Mouse (Mus musculus) adrenal gland (tissue): Measurements from ENCODE around the gene Prm1.
"Not testable (repeated sequence)": the region's sequence is repeated elsewhere in the genome, so short reads cannot be mapped to it uniquely, and the experiment has no call there.

Experiments
- intact Hi-C: fragments of 180-260 bp; cut with DNase I; formaldehyde crosslinking; loops from one replicate; pipeline ENCODE4 v1.15.1; 2025

Prm1 gene

DNA sequence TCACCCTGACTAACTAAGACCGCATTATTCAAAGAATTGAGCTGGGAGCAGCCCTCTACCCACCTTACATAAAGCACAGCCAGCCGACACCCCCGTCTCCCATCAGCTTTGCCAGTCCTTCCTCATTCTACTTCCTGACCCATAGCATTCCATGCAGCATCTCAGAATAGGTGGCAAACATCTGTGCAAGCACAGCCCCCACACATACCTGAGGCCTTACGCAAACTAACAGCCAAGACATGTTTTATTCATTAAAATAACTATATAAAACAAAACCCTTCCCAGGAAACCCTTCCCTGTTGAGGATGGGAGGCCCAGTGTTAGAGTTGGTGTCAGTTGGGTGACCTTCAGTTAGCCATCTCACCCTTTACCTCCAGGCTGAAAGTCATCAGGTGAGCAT lies 20.2 kb upstream of the Prm1 start:
- intact Hi-C loops = no loop called here

GRCm38 (mm10) chr16:10824536-10824935 lies 18.9 kb upstream of the Prm1 start:
- intact Hi-C loops = no loop called here

- intact Hi-C loops = no loop called here
These were observed 15.7 kb upstream of the Prm1 start for GRCm38 (mm10) chr16:10821387-10821786.

DNA sequence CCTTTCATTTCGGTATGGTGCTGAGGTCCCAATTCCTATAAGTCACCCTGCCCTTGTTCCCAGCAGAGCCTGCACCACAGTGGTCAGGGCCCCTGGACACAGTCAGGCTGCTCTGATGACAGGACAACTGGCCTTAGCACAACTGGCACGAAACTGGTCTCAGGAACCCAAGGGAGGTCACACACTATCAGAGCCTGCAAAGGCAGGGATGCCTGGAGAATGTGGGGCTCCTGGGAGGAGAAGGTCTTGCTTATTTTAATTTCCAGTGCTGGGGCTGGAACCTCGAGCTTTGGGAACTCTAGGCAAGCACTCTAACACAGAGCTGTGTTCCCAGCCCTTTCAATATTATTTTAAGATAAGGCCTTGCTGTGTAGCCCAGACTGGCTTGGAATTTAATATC lies 14.3 kb upstream of the Prm1 start:
- intact Hi-C loops = no loop called here

GRCm38 (mm10) chr16:10818579-10819135 lies 13.0 kb upstream of the Prm1 start:
- intact Hi-C loops = no loop called here

DNA sequence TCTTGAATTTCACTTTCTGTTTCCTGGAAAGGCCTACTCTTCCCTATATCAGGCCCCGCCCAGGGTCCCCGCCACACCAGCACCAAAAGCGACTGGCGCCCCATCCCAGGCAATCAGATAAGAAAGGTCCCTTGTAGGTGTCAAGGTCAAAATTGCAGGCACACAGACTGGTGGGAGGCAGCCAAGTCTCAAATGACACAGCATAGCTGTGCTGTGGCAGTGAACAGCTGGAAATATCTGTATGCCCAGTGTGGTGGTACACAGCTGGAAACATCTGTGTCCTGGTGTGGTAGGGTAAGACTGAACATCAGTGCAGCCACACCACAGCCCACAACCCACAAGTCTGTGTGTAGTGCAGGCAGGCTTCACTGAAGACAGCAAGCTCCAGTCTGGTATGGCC lies 9.2 kb upstream of the Prm1 start:
- intact Hi-C loops = no loop called here

DNA sequence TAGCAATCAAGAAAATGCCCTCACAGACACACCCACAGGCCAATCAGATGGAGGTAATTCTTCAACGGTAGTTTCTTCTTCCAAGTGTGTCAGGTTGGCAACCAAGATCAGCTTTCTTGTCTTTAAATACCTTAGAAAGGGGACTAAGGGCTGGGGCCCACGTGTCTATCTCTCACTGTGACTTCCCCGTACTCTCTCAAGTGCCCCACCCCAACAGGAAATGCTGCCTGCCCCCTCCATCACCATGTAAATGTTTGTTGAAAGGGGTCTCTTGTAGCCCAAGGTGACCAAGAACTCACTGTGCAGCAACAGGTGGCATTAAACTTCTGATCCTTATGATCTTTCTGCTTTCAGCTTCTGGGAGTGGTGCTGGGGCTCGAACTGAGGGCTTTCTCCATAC lies 8.1 kb upstream of the Prm1 start:
- intact Hi-C loops = no loop called here

GRCm38 (mm10) chr16:10812865-10813371 lies 7.3 kb upstream of the Prm1 start, which contains the start of gene Gm11172:
Gene Gm11172 (plus strand): TSS chr16:10812915.
- intact Hi-C loops = no loop called here

GRCm38 (mm10) chr16:10810376-10810775 lies 4.7 kb upstream of the Prm1 start:
- intact Hi-C loops = no loop called here

DNA sequence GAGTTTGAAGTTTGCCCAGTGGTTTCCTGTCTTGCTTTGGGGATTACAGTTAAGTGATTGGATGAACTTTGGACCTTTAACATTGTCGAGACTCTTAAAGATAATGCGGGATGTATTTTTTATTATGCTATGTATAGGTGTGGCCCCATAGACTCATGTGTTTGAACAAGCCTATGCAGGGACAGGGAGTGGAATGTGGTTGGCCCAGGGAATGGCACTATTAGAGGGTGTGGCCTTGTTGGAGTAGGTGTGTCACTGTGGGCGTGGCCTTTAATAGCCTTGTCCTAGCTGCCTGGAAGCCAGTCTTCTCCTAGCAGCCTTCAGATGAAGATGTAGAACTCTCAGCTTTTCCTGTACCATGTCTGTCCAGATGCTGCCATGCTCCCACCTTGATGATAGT lies 3.2 kb downstream of the Prm1 start:
- intact Hi-C loops = not testable (repeated sequence)

GRCm38 (mm10) chr16:10796034-10796433 lies 9.6 kb downstream of the Prm1 start, which contains the start of gene Prm2:
Gene Prm2 (minus strand): TSS chr16:10796134.
- intact Hi-C loops = no loop called here

- intact Hi-C loops = no loop called here
These were observed 14.9 kb downstream of the Prm1 start, which contains the start of gene Prm3 for GRCm38 (mm10) chr16:10790702-10791101. Gene Prm3 (minus strand): TSS chr16:10790914.

DNA sequence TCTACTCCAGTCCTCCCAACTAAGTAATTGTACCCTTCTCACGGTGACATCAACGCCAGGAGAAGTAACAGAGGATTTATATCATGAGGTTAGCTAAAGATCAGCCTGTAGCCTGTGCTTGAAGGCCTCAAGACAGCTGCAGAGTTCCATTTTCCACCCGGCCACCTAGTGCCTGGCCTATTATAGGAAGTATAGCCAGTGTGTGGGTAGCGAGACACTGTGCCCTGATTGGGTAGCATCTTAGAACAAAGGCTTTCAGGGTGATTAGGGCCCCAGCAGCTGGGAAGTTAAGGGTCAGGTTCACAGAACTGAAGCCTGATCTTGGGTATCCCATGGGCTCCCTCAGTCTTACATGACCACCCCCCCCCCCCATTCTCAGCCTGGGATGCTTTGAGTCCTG lies 16.8 kb downstream of the Prm1 start:
- intact Hi-C loops = loop anchor here (5.0 to 10.0 kb wide), 3 partner anchors 56 to 147 kb away; no protein-coding TSS in a partner anchor

DNA sequence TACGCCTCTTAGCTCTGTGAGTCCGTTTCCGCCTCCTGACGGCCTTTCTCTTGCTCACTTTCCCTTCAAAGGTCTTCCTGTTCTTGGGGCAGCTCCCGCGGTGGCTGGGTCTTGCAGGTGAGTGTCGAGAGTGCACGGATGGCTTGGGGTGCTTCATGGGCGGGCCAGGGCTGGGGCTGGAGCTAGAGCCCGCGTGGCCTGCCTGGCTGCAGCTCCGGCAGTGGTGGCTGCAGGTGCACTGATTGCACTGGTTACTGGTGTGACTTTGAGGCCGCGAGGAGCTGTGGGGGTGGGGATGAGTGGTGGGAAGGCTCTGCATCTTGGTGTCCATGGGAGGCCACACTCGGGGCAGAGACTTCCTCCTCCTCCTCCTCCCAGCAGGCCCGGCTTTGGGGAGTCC lies 17.4 kb downstream of the Prm1 start, which contains the start of gene Tnp2:
Tnp2 (minus strand) TSS at position 390 of the 400 bp plus-strand sequence.
- intact Hi-C loops = loop anchor here (5.0 to 10.0 kb wide), 3 partner anchors 57 to 146 kb away; no protein-coding TSS in a partner anchor

DNA sequence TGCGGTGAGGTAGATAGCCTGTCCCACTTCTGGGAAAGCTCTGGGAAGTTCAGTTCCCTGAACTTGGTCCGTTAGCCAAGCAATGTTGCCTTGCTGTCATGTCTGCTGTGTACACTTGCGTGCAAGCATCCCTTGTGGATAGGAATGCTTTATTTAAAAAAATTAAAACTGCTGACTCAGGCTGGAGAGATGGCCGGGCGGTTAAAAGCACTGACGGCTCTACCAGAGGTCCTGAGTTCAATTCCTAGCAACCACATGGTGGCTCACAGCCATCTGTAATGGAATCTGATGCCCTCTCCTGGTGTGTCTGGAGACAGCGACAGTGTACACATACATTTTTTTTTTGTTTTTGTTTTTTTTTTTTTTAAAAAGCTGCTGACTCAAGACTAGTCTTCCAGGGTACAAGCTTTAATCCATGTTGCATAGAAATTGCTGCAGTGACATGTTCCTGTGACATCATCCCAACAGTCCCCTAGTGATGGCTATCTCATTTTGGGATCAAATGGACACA lies 18.0 kb downstream of the Prm1 start:
- intact Hi-C loops = loop anchor here (5.0 to 10.0 kb wide), 3 partner anchors 57 to 145 kb away; no protein-coding TSS in a partner anchor

- intact Hi-C loops = loop anchor here (5.0 to 10.0 kb wide), 3 partner anchors 58 to 145 kb away; no protein-coding TSS in a partner anchor
These were observed 18.7 kb downstream of the Prm1 start for GRCm38 (mm10) chr16:10786782-10787547.

- intact Hi-C loops = loop anchor here (5.0 to 10.0 kb wide), 3 partner anchors 59 to 144 kb away; no protein-coding TSS in a partner anchor
These were observed 19.4 kb downstream of the Prm1 start for GRCm38 (mm10) chr16:10786288-10786687.

GRCm38 (mm10) chr16:10785371-10786231 lies 20.0 kb downstream of the Prm1 start, which contains the start of gene Socs1:
Gene Socs1 (minus strand): TSS chr16:10785536.
- intact Hi-C loops = loop anchor here (5.0 to 10.0 kb wide), 3 partner anchors 59 to 143 kb away; no protein-coding TSS in a partner anchor

- intact Hi-C loops = loop anchor here (5.0 to 10.0 kb wide), 5 partner anchors 60 to 213 kb away; no protein-coding TSS in a partner anchor
These were observed 20.8 kb downstream of the Prm1 start for GRCm38 (mm10) chr16:10784793-10785370.
